Mouse (Mus musculus): ENCODE data around the gene Slc7a1. TPM values are rescaled to one million over a fixed set of nuclear protein-coding genes. Genes with fewer than 3 reads are reported as not detected.

Gene Slc7a1
- polyA plus RNA-seq, 1 experiment = 10.6 TPM

- TF ChIP-seq POLR2A (IDR thresholded peaks at IDR 0.05; ENCODE audit: borderline replicate concordance, control insufficient read depth, low read depth, low read length) = no peak
- no peak for TF ChIP-seq CTCF (IDR thresholded peaks at IDR 0.05; ENCODE audit: control insufficient read depth, insufficient read depth, low read length)
- WGBS = 45% methylated on average over 9 of the region's 9 CpGs
- peak overlapping the region; percentile 0 for H3K4me3 ChIP-seq (replicated peaks; ENCODE audit: control insufficient read depth, low read depth, low read length)
- H3K4me1 ChIP-seq (ENCODE audit: control insufficient read depth, insufficient read depth, low read length) = no peaks in the 10 kb centered on the region
- no peak overlapping the region for H3K27ac ChIP-seq (ENCODE audit: control insufficient read depth, insufficient read depth, low read depth, low read length, poor library complexity)
Observed at GRCm38 (mm10) chr5:148419112-148419526, 19.4 kb upstream of the Slc7a1 start.

- no peaks in the 10 kb centered on the region for H3K4me1 ChIP-seq (ENCODE audit: control insufficient read depth, insufficient read depth, low read length)
- no peak overlapping the region for H3K4me3 ChIP-seq (replicated peaks; ENCODE audit: control insufficient read depth, low read depth, low read length)
- TF ChIP-seq POLR2A (IDR thresholded peaks at IDR 0.05; ENCODE audit: borderline replicate concordance, control insufficient read depth, low read depth, low read length) (no peak), CTCF (IDR thresholded peaks at IDR 0.05; ENCODE audit: control insufficient read depth, insufficient read depth, low read length) (no peak)
- H3K27ac ChIP-seq (ENCODE audit: control insufficient read depth, insufficient read depth, low read depth, low read length, poor library complexity) = no peak overlapping the region
- WGBS = 89% methylated on average over 9 of the region's 9 CpGs
Observed at GRCm38 (mm10) chr5:148418436-148418835, 18.7 kb upstream of the Slc7a1 start.

- Histone ChIP-seq H3K4me1 (ENCODE audit: control insufficient read depth, insufficient read depth, low read length) (no peaks in the 10 kb centered on the region), H3K27ac (ENCODE audit: control insufficient read depth, insufficient read depth, low read depth, low read length, poor library complexity) (no peak overlapping the region), H3K4me3 (replicated peaks; ENCODE audit: control insufficient read depth, low read depth, low read length) (no peak overlapping the region)
- TF ChIP-seq CTCF (IDR thresholded peaks at IDR 0.05; ENCODE audit: control insufficient read depth, insufficient read depth, low read length) (no peak), POLR2A (IDR thresholded peaks at IDR 0.05; ENCODE audit: borderline replicate concordance, control insufficient read depth, low read depth, low read length) (no peak)
- WGBS = 92% methylated on average over 1 of the region's 1 CpGs
Observed at GRCm38 (mm10) chr5:148417756-148418155, 18.1 kb upstream of the Slc7a1 start.

DNA sequence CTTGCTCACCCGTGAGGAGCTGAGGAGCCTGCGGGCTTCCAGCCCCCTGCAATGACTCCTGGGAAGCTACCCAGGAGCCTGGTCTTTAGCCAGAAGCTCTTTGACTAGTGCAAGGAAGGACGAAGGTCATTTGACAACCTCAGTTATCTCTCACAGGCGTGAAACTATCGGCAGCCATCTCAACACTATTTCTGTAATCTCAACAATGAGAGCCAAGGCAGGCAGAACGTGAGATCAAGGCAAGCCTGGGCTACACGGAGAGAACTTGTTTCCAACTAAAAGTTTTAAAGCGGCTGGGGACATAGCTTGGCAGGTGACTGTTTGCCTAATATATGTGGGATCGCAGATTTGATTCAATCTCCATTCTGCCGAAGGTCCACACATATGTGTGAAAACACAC is 16.8 kb upstream of the Slc7a1 start:
- Histone ChIP-seq H3K4me1 (ENCODE audit: control insufficient read depth, insufficient read depth, low read length) (no peaks in the 10 kb centered on the region), H3K27ac (ENCODE audit: control insufficient read depth, insufficient read depth, low read depth, low read length, poor library complexity) (no peak overlapping the region), H3K4me3 (replicated peaks; ENCODE audit: control insufficient read depth, low read depth, low read length) (no peak overlapping the region)
- TF ChIP-seq CTCF (IDR thresholded peaks at IDR 0.05; ENCODE audit: control insufficient read depth, insufficient read depth, low read length) (no peak), POLR2A (IDR thresholded peaks at IDR 0.05; ENCODE audit: borderline replicate concordance, control insufficient read depth, low read depth, low read length) (no peak)
- 77% methylated on average over 10 of the region's 10 CpGs for WGBS

- WGBS = 72% methylated on average over 7 of the region's 7 CpGs
- no peak overlapping the region for H3K4me3 ChIP-seq (replicated peaks; ENCODE audit: control insufficient read depth, low read depth, low read length)
- H3K27ac ChIP-seq (ENCODE audit: control insufficient read depth, insufficient read depth, low read depth, low read length, poor library complexity) = no peak overlapping the region
- H3K4me1 ChIP-seq (ENCODE audit: control insufficient read depth, insufficient read depth, low read length) = no peaks in the 10 kb centered on the region
- TF ChIP-seq CTCF (IDR thresholded peaks at IDR 0.05; ENCODE audit: control insufficient read depth, insufficient read depth, low read length) (no peak), POLR2A (IDR thresholded peaks at IDR 0.05; ENCODE audit: borderline replicate concordance, control insufficient read depth, low read depth, low read length) (no peak)
Observed at GRCm38 (mm10) chr5:148414233-148414632, 14.5 kb upstream of the Slc7a1 start.

GRCm38 (mm10) chr5:148412504-148412903 is 12.8 kb upstream of the Slc7a1 start:
- Histone ChIP-seq H3K27ac (ENCODE audit: control insufficient read depth, insufficient read depth, low read depth, low read length, poor library complexity) (no peak overlapping the region), H3K4me1 (ENCODE audit: control insufficient read depth, insufficient read depth, low read length) (no peaks in the 10 kb centered on the region), H3K4me3 (replicated peaks; ENCODE audit: control insufficient read depth, low read depth, low read length) (no peak overlapping the region)
- 81% methylated on average over 4 of the region's 4 CpGs for WGBS
- no peak for TF ChIP-seq POLR2A (IDR thresholded peaks at IDR 0.05; ENCODE audit: borderline replicate concordance, control insufficient read depth, low read depth, low read length)

- H3K4me3 ChIP-seq (replicated peaks; ENCODE audit: control insufficient read depth, low read depth, low read length) = no peak overlapping the region
- no peaks in the 10 kb centered on the region for H3K4me1 ChIP-seq (ENCODE audit: control insufficient read depth, insufficient read depth, low read length)
- TF ChIP-seq CTCF (IDR thresholded peaks at IDR 0.05; ENCODE audit: control insufficient read depth, insufficient read depth, low read length) = no peak
- no peak for TF ChIP-seq POLR2A (IDR thresholded peaks at IDR 0.05; ENCODE audit: borderline replicate concordance, control insufficient read depth, low read depth, low read length)
- WGBS = 83% methylated on average over 8 of the region's 8 CpGs
- H3K27ac ChIP-seq (ENCODE audit: control insufficient read depth, insufficient read depth, low read depth, low read length, poor library complexity) = no peak overlapping the region
Observed at GRCm38 (mm10) chr5:148409465-148409864, 9.8 kb upstream of the Slc7a1 start.

DNA sequence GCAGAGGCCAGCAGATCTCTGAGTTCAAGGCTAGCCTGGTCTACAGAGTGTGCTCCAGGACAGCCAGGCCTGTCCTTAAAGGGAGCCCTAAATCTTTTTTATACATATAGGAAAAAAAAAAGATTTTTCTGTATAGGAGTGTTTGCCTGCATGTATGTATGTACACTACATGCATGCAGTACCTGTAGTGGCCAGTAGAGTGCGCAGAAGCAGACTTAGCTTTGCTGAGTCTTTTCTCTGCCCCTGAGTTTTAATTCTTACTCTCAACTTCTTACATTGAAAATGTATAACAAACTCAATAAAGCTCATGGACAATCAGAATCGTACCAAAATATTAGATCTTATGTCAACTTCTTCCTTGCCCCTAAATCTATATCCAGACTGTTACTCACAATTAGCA is 7.2 kb upstream of the Slc7a1 start:
- H3K4me1 ChIP-seq (ENCODE audit: control insufficient read depth, insufficient read depth, low read length) = no peaks in the 10 kb centered on the region
- no peak overlapping the region for H3K27ac ChIP-seq (ENCODE audit: control insufficient read depth, insufficient read depth, low read depth, low read length, poor library complexity)
- 86% methylated on average over 2 of the region's 2 CpGs for WGBS
- H3K4me3 ChIP-seq (replicated peaks; ENCODE audit: control insufficient read depth, low read depth, low read length) = no peak overlapping the region
- TF ChIP-seq POLR2A (IDR thresholded peaks at IDR 0.05; ENCODE audit: borderline replicate concordance, control insufficient read depth, low read depth, low read length) (no peak), CTCF (IDR thresholded peaks at IDR 0.05; ENCODE audit: control insufficient read depth, insufficient read depth, low read length) (no peak)

DNA sequence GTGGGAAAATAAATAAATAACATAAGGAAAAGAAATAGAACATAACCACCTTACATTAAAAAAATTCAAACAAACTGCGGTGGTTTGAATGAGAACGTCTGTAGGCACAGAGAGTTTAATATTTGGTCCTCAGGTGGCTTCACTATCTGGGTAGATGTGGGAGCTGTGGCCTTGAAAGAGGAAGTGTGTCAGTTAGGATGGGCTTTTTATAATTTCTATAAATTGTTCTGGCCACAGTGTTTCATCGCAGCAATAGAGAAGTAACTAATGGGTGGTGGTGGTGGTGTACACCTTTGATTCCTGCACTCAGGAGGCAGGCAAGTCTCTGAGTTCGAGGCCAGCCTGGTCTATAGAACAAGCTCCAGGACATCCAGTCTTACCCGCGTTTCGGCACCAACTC is 4.8 kb upstream of the Slc7a1 start:
- no peak for TF ChIP-seq CTCF (IDR thresholded peaks at IDR 0.05; ENCODE audit: control insufficient read depth, insufficient read depth, low read length)
- TF ChIP-seq POLR2A (IDR thresholded peaks at IDR 0.05; ENCODE audit: borderline replicate concordance, control insufficient read depth, low read depth, low read length) = no peak
- 50% methylated on average over 7 of the region's 7 CpGs for WGBS
- no peak overlapping the region for H3K4me3 ChIP-seq (replicated peaks; ENCODE audit: control insufficient read depth, low read depth, low read length)
- no peak overlapping the region for H3K27ac ChIP-seq (ENCODE audit: control insufficient read depth, insufficient read depth, low read depth, low read length, poor library complexity)
- no peaks in the 10 kb centered on the region for H3K4me1 ChIP-seq (ENCODE audit: control insufficient read depth, insufficient read depth, low read length)

All from bone marrow, adult 2 months (tissue).